Comparison of ENCODE assay signal across 11 mouse cellular contexts in the genomic region with DNA sequence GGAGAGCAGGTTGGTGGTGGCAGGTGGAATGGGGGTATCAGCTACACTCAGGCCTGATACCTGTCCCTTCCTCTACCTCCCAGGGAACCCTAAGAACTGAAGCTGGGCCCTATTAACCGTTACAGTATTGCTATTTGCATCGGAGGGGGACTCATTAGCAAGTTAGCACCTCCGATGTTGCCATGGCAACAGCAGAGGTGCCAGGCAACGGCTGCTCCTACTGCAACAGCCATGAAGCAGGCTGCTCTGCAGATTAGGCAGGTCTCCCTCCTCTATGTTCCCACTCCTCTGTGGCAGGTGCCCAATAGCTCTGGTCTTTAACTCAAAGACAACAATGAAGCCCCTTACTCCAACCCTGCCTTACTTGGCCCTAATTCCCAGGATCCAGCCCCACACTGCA. TPM values are rescaled to one million over a fixed set of nuclear protein-coding genes. Genes with fewer than 3 reads are reported as not detected.
DNase-seq lines count a peak whose midpoint lies in the region; ATAC-seq and TF ChIP-seq lines count a peak whose summit lies in the region.
"Had no signal": no experiment of that assay in that cellular context is flagged by ENCODE, and none has a peak within 500 bp of the region (broad histone marks: within the 10 kb centered on the region; RNA-seq: fewer than 3 reads in every experiment).

No protein-coding gene starts in this region.

- no peak for ATAC-seq in heart, embryonic 13.5 days (ENCODE audit: extremely low read depth, insufficient number of reproducible peaks, low FRiP score, low TSS enrichment)
- peak; percentile 25 for ATAC-seq in neural tube, embryonic 15.5 days (ENCODE audit: low FRiP score)
- no peak for ATAC-seq in monocyte, adult 5-6 weeks (replicated peaks; ENCODE audit: insufficient number of reproducible peaks, low FRiP score, low TSS enrichment, poor library complexity, severe bottlenecking)
- no peak for ATAC-seq in erythroblast, adult 5-6 weeks (replicated peaks; ENCODE audit: low FRiP score, poor library complexity, severe bottlenecking)

- TF ChIP-seq CTCF in layer of hippocampus, adult 2 months (conservative IDR thresholded peaks at IDR 0.05) = no peak

- H3K36me3 ChIP-seq in heart, embryonic 13.5 days = peaks cover 19% of the 10 kb centered on the region
- H3K36me3 ChIP-seq in neural tube, embryonic 15.5 days = peaks cover 17% of the 10 kb centered on the region

- H3K4me3 ChIP-seq in heart, embryonic 13.5 days = peak overlapping the region; percentile 88; the same call in 1 of the 2 replicates
- peak overlapping the region; percentile 93 for H3K4me3 ChIP-seq in layer of hippocampus, adult 2 months
- peak overlapping the region; percentile 70 for H3K4me3 ChIP-seq in neural tube, embryonic 15.5 days (replicated peaks)

- H3K4me2 ChIP-seq in heart, embryonic 13.5 days = peak overlapping the region; percentile 97
- peak overlapping the region; percentile 95 for H3K4me2 ChIP-seq in neural tube, embryonic 15.5 days

- no peaks in the 10 kb centered on the region for H3K9me3 ChIP-seq in heart, embryonic 13.5 days
- H3K9me3 ChIP-seq in neural tube, embryonic 15.5 days (replicated peaks) = no peaks in the 10 kb centered on the region

- peaks cover 82% of the 10 kb centered on the region for H3K4me1 ChIP-seq in heart, embryonic 13.5 days
- H3K4me1 ChIP-seq in neural tube, embryonic 15.5 days = peaks cover 75% of the 10 kb centered on the region

- H3K9ac ChIP-seq in heart, embryonic 13.5 days = peak overlapping the region; percentile 97; the same call in 1 of the 2 replicates
- H3K9ac ChIP-seq in neural tube, embryonic 15.5 days (replicated peaks) = peak overlapping the region; percentile 96

- no peak overlapping the region for H3K27ac ChIP-seq in heart, embryonic 13.5 days (replicated peaks)
- H3K27ac ChIP-seq in layer of hippocampus, adult 2 months = peak overlapping the region; percentile 99
- peak overlapping the region; percentile 93 for H3K27ac ChIP-seq in neural tube, embryonic 15.5 days (replicated peaks)

- H3K27me3 ChIP-seq in heart, embryonic 13.5 days (replicated peaks) = peaks cover 22% of the 10 kb centered on the region
- H3K27me3 ChIP-seq in neural tube, embryonic 15.5 days (replicated peaks) = no peaks in the 10 kb centered on the region

- DNase-seq in heart, adult 8-10 months (ENCODE audit: low spot score) = no peak
- peak; percentile 34 to 35 for DNase-seq in cerebellum, postnatal 25 days
- peak in 1 of 2 experiments; percentile 41 for DNase-seq in layer of hippocampus, adult 2 months (ENCODE audit: low spot score in 2 of 2)
- no peak for DNase-seq in kidney, adult 11 months
- DNase-seq: kidney, postnatal 25 days; lung, postnatal 10 days had no signal

- 12% methylated on average over 4 of the region's 4 CpGs for WGBS in heart, embryonic 13.5 days
- WGBS in neural tube, embryonic 15.5 days = 3% methylated on average over 4 of the region's 4 CpGs

RNA-seq across cellular contexts. Expression of a gene that starts 3.8 kb away (rescaled TPM):
- polyA plus RNA-seq in heart, embryonic 13.5 days (2015; fragmentation: Nextera tagmentation; extraction: Ambion mirVana) = 11.4 and 13.6 TPM in 2 replicates
- 10 to 100 TPM; 26.3 to 48.9 (median 37.9) TPM for total RNA-seq in heart, adult 8-10 months (2022)
- 100 to 1,000 TPM; 126 to 127 TPM for total RNA-seq in layer of hippocampus, adult 2 months (2021)
- 110 and 132 TPM in 2 replicates for polyA plus RNA-seq in neural tube, embryonic 15.5 days (2015; fragmentation: Nextera tagmentation; extraction: Ambion mirVana)
- 0.29 to 1.4 TPM in 2 of 3 replicates, not detected in the other for total RNA-seq in monocyte, adult 5-6 weeks (2017)
- total RNA-seq in erythroblast, adult 5-6 weeks (2015; ENCODE audit: low replicate concordance) = 13.3 and 22.2 TPM in 2 replicates
- total RNA-seq in erythroblast, adult 5-6 weeks (2017; ENCODE audit: low replicate concordance) = 14.7 and 15.9 TPM in 2 replicates

RNA-seq across cellular contexts. Expression of a gene that starts 28.7 kb away (rescaled TPM):
- polyA plus RNA-seq in heart, embryonic 13.5 days (2015; fragmentation: Nextera tagmentation; extraction: Ambion mirVana) = not detected in 2 replicates
- total RNA-seq in heart, adult 8-10 months (2022) = not detected
- total RNA-seq in layer of hippocampus, adult 2 months (2021) = not detected
- polyA plus RNA-seq in neural tube, embryonic 15.5 days (2015; fragmentation: Nextera tagmentation; extraction: Ambion mirVana) = 0.40 and 0.50 TPM in 2 replicates
- total RNA-seq in monocyte, adult 5-6 weeks (2017) = not detected in 3 replicates
- not detected in 2 replicates for total RNA-seq in erythroblast, adult 5-6 weeks (2015; ENCODE audit: low replicate concordance)
- not detected in 2 replicates for total RNA-seq in erythroblast, adult 5-6 weeks (2017; ENCODE audit: low replicate concordance)
- polyA plus RNA-seq: small intestine, adult 2 months had no signal

RNA-seq across cellular contexts. Expression of a gene that starts 31.0 kb away (rescaled TPM):
- polyA plus RNA-seq in heart, embryonic 13.5 days (2015; fragmentation: Nextera tagmentation; extraction: Ambion mirVana) = 42.8 and 48.4 TPM in 2 replicates
- total RNA-seq in heart, adult 8-10 months (2022) = 10 to 100 TPM; 45.2 to 53.5 (median 46.9) TPM
- total RNA-seq in layer of hippocampus, adult 2 months (2021) = 10 to 100 TPM; 29.0 to 29.3 TPM
- polyA plus RNA-seq in neural tube, embryonic 15.5 days (2015; fragmentation: Nextera tagmentation; extraction: Ambion mirVana) = 51.2 and 55.6 TPM in 2 replicates
- total RNA-seq in monocyte, adult 5-6 weeks (2017) = 38.5 to 50.0 TPM (median 45.2 TPM) in 3 replicates
- 67.1 and 69.6 TPM in 2 replicates for total RNA-seq in erythroblast, adult 5-6 weeks (2015; ENCODE audit: low replicate concordance)
- total RNA-seq in erythroblast, adult 5-6 weeks (2017; ENCODE audit: low replicate concordance) = 75.1 and 76.9 TPM in 2 replicates

RNA-seq across cellular contexts. Expression of a gene that starts 44.0 kb away (rescaled TPM):
- not detected in 2 replicates for polyA plus RNA-seq in heart, embryonic 13.5 days (2015; fragmentation: Nextera tagmentation; extraction: Ambion mirVana)
- total RNA-seq in heart, adult 8-10 months (2022) = not detected
- total RNA-seq in layer of hippocampus, adult 2 months (2021) = not detected
- polyA plus RNA-seq in neural tube, embryonic 15.5 days (2015; fragmentation: Nextera tagmentation; extraction: Ambion mirVana) = not detected in 2 replicates
- total RNA-seq in monocyte, adult 5-6 weeks (2017) = not detected in 3 replicates
- total RNA-seq in erythroblast, adult 5-6 weeks (2015; ENCODE audit: low replicate concordance) = not detected in 2 replicates
- total RNA-seq in erythroblast, adult 5-6 weeks (2017; ENCODE audit: low replicate concordance) = not detected in 2 replicates
- polyA plus RNA-seq: small intestine, adult 2 months had no signal

RNA-seq across cellular contexts. Expression of a gene that starts 52.6 kb away (rescaled TPM):
- polyA plus RNA-seq in heart, embryonic 13.5 days (2015; fragmentation: Nextera tagmentation; extraction: Ambion mirVana) = not detected in 2 replicates
- not detected for total RNA-seq in heart, adult 8-10 months (2022)
- total RNA-seq in layer of hippocampus, adult 2 months (2021) = not detected
- polyA plus RNA-seq in neural tube, embryonic 15.5 days (2015; fragmentation: Nextera tagmentation; extraction: Ambion mirVana) = not detected in 2 replicates
- total RNA-seq in monocyte, adult 5-6 weeks (2017) = not detected in 3 replicates
- not detected in 2 replicates for total RNA-seq in erythroblast, adult 5-6 weeks (2015; ENCODE audit: low replicate concordance)
- not detected in 2 replicates for total RNA-seq in erythroblast, adult 5-6 weeks (2017; ENCODE audit: low replicate concordance)
- polyA plus RNA-seq: small intestine, adult 2 months had no signal

Comparison
In these comparisons a context has a peak if more than half of its experiments do, and no peak if none do; other contexts are left out.
1. DNase-seq: peak in cerebellum, postnatal 25 days (2 of 2); none in heart, adult 8-10 months (single experiment) and kidney, adult 11 months (single experiment).
2. Peak in every context shown above with its lines, with median percentiles within 50 percentile points of each other: H3K4me3 ChIP-seq.